Mouse (Mus musculus) thymus, adult 2 months (tissue): ENCODE data around the gene Rrp1b.

ENCODE experiments used
- CTCF ChIP-seq: fragments of 200-500 bp; IDR thresholded peaks from 2 replicates; pipeline ENCODE4 v1.5.1; 2012; ENCODE audit warnings: mild to moderate bottlenecking, control low read depth, low read length, moderate library complexity, borderline replicate concordance; ENCODE audit not compliant: control insufficient read depth, poor library complexity, insufficient read depth; ENCODE audit errors: extremely low read depth
- POLR2A ChIP-seq: fragments of 200-500 bp; IDR thresholded peaks from 2 replicates; pipeline ENCODE4 v1.6.1; 2012; ENCODE audit warnings: mild to moderate bottlenecking, low read length, control low read depth, moderate library complexity; ENCODE audit not compliant: control insufficient read depth, poor library complexity, insufficient read depth; ENCODE audit errors: extremely low read depth

DNA sequence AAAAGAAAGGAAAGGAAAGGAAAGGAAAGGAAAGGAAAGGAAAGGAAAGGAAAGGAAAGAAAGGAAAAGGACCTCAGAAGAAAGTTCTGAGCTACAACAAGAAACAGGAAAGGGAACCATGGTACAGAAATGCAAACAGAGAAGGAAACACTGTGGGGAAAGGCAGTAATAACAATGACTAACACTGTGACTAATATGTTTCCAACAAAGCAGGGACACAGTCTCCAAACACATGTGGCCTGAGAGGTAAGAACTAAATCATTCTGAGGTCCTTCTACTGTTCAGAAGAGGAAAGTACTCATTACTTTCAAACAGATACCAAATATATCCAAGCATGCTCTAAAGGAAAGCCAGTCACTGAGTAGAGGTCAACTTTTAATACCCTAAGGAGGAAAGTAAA is 41.8 kb upstream of the Rrp1b start:
- TF ChIP-seq CTCF (no peak), POLR2A (no peak)
